Mouse (Mus musculus) forebrain, embryonic 13.5 days (tissue): ENCODE measurements at regions not wholly inside any gene's neighbourhood (a gene's known extent, or its start where the extent isn't known, plus 50 kb on each side); places are given as distances from the start of the nearest gene placed in this dataset.

Experiments used
- ATAC-seq: fragments of 200-750 bp; cut with Nextera tagmentation; 2 replicates; pipeline ENCODE4 v1.8.0; 2017
- H3K27ac ChIP-seq: fragments of 300-500 bp; sonication (generic); 2 replicates; pipeline ENCODE4 v1.5.1; 2015; ENCODE audit warnings: inconsistent platforms, mild to moderate bottlenecking, moderate library complexity
- H3K27me3 ChIP-seq: fragments of 300-500 bp; sonication (generic); 2 replicates; pipeline ENCODE4 v1.6.1; 2015; ENCODE audit warnings: mild to moderate bottlenecking, inconsistent platforms
- H3K36me3 ChIP-seq: fragments of 300-500 bp; sonication (generic); 2 replicates; pipeline ENCODE4 v1.6.1; 2015; ENCODE audit warnings: mild to moderate bottlenecking, inconsistent platforms; ENCODE audit not compliant: poor library complexity, severe bottlenecking
- H3K4me1 ChIP-seq: fragments of 300-500 bp; sonication (generic); 2 replicates; pipeline ENCODE4 v1.6.1; 2015; ENCODE audit warnings: inconsistent platforms
- H3K4me2 ChIP-seq: fragments of 300-500 bp; sonication (generic); 2 replicates; pipeline ENCODE4 v1.6.1; 2015; ENCODE audit warnings: inconsistent platforms, mild to moderate bottlenecking, moderate library complexity
- H3K4me3 ChIP-seq: fragments of 300-500 bp; sonication (generic); 2 replicates; pipeline ENCODE4 v1.5.1; 2015; ENCODE audit warnings: mild to moderate bottlenecking, inconsistent platforms
- H3K9ac ChIP-seq: fragments of 300-500 bp; sonication (generic); 2 replicates; pipeline ENCODE4 v1.6.1; 2015; ENCODE audit warnings: mild to moderate bottlenecking, inconsistent platforms
- H3K9me3 ChIP-seq: fragments of 300-500 bp; sonication (generic); replicated peaks from 2 replicates; pipeline ENCODE4 v1.6.1; 2016; ENCODE audit warnings: inconsistent platforms
- WGBS: fragments of 180-500 bp; shearing (Covaris S2); methylation state at CpG from one replicate; pipeline ENCODE4 v1.1.7; 2015; 5-methylcytosine and 5-hydroxymethylcytosine counted together

GRCm38 (mm10) chr2:163138688-163139385 lies 51.2 kb upstream of the Gtsf1l start:
- H3K9me3 ChIP-seq = peaks cover 6% of the 10 kb centered on the region; the same call in 1 of the 2 replicates
- no peak overlapping the region for H3K4me3 ChIP-seq
- H3K4me1 ChIP-seq = peaks cover 15% of the 10 kb centered on the region
- 73% methylated on average over 9 of the region's 9 CpGs for WGBS
- peak; percentile 90 for ATAC-seq
- H3K4me2 ChIP-seq = no peak overlapping the region
- H3K27me3 ChIP-seq = no peaks in the 10 kb centered on the region
- H3K9ac ChIP-seq = no peak overlapping the region
- H3K36me3 ChIP-seq = no peaks in the 10 kb centered on the region
- no peak overlapping the region for H3K27ac ChIP-seq

DNA sequence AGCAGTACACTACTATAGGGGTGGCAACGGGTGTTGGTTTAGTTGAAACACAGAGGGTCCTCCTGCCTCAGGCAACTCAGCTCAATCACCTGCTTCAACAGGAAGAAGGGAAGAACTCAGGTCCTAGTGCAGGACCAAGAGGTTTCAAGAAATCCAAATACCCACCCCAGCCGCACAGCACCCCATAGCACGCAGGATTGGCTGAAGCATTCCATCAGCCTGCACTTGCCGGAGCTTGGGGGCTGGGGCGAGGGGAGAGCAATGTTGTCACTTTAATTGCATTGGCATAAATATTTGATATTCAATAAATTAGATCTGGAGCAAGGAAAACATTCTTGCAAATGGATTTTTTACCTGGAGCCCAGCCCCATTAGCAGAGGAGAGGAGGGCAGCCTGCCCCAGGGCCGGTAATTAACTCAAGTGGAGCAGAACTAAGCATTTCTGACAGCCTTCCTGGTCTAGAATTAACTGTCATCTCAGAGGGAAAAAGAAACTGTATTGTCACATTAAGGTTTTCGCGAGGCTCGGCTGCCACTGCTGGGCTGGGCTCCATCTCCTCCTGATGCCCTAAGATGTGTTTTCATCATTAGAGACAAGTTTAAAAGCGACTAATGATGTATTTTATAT lies 55.2 kb upstream of the Gtsf1l start:
- peak overlapping the region; percentile 8; the same call in 1 of the 2 replicates for H3K27ac ChIP-seq

DNA sequence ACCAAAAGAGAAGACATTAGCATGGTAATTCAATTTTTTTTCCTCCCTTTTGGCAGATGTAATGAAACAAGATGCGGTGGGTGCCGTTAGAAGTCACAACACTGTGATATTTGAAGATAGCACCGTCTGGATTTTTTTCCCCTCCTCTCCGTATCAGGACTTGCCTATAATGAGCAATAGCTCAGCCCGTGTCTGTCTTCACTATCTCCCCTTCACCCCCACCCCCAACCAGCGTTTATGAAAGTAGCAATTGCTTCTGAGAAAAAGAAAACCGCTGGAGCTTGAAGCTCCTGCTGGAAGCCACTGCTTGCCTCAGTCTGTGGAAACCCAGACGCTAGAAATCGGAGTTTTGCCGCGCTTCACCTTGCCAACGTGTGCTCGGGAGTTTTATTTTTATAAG lies 55.8 kb upstream of the Gtsf1l start:
- Histone ChIP-seq H3K36me3 (no peaks in the 10 kb centered on the region), H3K9ac (no peak overlapping the region), H3K9me3 (no peaks in the 10 kb centered on the region), H3K4me2 (peak overlapping the region; percentile 13), H3K27me3 (peaks cover 5% of the 10 kb centered on the region; the same call in 1 of the 2 replicates), H3K4me3 (no peak overlapping the region), H3K27ac (peak overlapping the region; percentile 8; the same call in 1 of the 2 replicates), H3K4me1 (peaks cover 18% of the 10 kb centered on the region)
- ATAC-seq = peak; percentile 7; the same call in 1 of the 2 replicates
- WGBS = 45% methylated on average over 13 of the region's 13 CpGs

More for the DNA sequence above, 55.2 kb upstream of the Gtsf1l start:
- Histone ChIP-seq H3K27me3 (peaks cover 5% of the 10 kb centered on the region; the same call in 1 of the 2 replicates), H3K4me1 (peaks cover 18% of the 10 kb centered on the region), H3K4me3 (no peak overlapping the region), H3K4me2 (peak overlapping the region; percentile 13; the same call in 1 of the 2 replicates), H3K36me3 (no peaks in the 10 kb centered on the region), H3K9me3 (no peaks in the 10 kb centered on the region), H3K9ac (no peak overlapping the region)
- 40% methylated on average over 10 of the region's 10 CpGs for WGBS
- peak; percentile 25; the same call in 1 of the 2 replicates for ATAC-seq

- 80% methylated on average over 8 of the region's 8 CpGs for WGBS
- Histone ChIP-seq H3K4me1 (peaks cover 18% of the 10 kb centered on the region), H3K36me3 (no peaks in the 10 kb centered on the region), H3K4me2 (no peak overlapping the region), H3K4me3 (no peak overlapping the region), H3K27me3 (peaks cover 5% of the 10 kb centered on the region; the same call in 1 of the 2 replicates), H3K27ac (no peak overlapping the region), H3K9ac (no peak overlapping the region), H3K9me3 (no peaks in the 10 kb centered on the region)
- no peak for ATAC-seq
These were observed 56.9 kb upstream of the Tox2 start for GRCm38 (mm10) chr2:163146001-163146400.

DNA sequence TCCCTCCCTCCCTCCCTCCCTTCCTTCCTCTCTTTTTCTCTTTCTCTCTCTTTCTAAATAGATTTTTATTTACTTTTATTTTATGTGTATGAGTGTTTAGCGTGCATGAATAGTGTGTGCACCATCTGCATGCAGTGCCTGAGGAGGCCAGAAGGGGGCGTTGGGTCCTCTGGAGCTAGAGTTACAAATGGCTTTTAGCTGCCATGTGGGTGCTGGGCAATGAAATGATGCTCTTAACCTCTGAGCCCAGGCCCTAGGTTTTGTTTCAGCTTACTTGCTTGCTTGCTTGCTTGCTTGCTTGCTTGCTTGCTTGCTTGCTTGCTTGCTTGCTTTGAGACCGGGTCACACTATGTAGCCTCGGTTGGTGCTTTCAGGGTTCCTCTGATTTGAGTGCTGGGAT lies 56.4 kb upstream of the Tox2 start:
- Histone ChIP-seq H3K4me3 (no peak overlapping the region), H3K9ac (no peak overlapping the region), H3K9me3 (no peaks in the 10 kb centered on the region), H3K27me3 (peaks cover 5% of the 10 kb centered on the region; the same call in 1 of the 2 replicates), H3K27ac (no peak overlapping the region), H3K4me2 (no peak overlapping the region), H3K36me3 (no peaks in the 10 kb centered on the region), H3K4me1 (peaks cover 18% of the 10 kb centered on the region)
- no peak for ATAC-seq
- 86% methylated on average over 4 of the region's 4 CpGs for WGBS

DNA sequence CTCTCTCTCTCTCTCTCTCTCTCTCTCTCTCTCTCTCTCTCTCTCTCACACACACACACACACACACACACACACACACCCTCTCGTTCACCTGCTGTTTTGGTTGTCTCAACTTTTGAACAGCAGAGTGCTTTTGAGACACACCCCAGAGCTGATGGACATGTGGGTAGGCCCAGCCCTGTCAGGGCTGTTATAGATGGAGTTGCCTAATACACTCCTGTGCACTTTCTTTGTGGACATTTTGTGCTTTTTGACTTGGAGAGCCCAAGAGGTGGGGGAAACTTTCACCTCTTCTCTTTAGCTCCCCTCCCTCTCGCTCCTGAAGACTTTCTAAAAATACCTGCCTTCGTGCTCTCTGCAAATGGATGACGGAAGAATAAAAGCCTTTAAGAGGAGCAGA lies 55.5 kb upstream of the Tox2 start:
- 80% methylated on average over 4 of the region's 4 CpGs for WGBS
- Histone ChIP-seq H3K9ac (no peak overlapping the region), H3K27ac (no peak overlapping the region)

GRCm38 (mm10) chr2:163151016-163151415 lies 51.9 kb upstream of the Tox2 start:
- WGBS = 76% methylated on average over 15 of the region's 15 CpGs
- no peak for ATAC-seq

More for the DNA sequence above, 55.5 kb upstream of the Tox2 start:
- Histone ChIP-seq H3K4me2 (no peak overlapping the region), H3K27me3 (peaks cover 5% of the 10 kb centered on the region; the same call in 1 of the 2 replicates), H3K4me3 (no peak overlapping the region), H3K4me1 (peaks cover 21% of the 10 kb centered on the region), H3K36me3 (no peaks in the 10 kb centered on the region), H3K9me3 (no peaks in the 10 kb centered on the region)
- ATAC-seq = no peak

GRCm38 (mm10) chr2:163152340-163153033 lies 50.4 kb upstream of the Tox2 start:
- H3K4me1 ChIP-seq = peaks cover 14% of the 10 kb centered on the region
- no peak overlapping the region for H3K9ac ChIP-seq
- H3K27me3 ChIP-seq = no peaks in the 10 kb centered on the region
- peak overlapping the region; percentile 15 for H3K4me2 ChIP-seq
- H3K36me3 ChIP-seq = no peaks in the 10 kb centered on the region
- ATAC-seq = peak; percentile 76
- no peaks in the 10 kb centered on the region for H3K9me3 ChIP-seq
- WGBS = 45% methylated on average over 22 of the region's 22 CpGs
- no peak overlapping the region for H3K4me3 ChIP-seq
- peak overlapping the region; percentile 73 for H3K27ac ChIP-seq

More at GRCm38 (mm10) chr2:163151016-163151415, 51.9 kb upstream of the Tox2 start:
- Histone ChIP-seq H3K9me3 (no peaks in the 10 kb centered on the region), H3K9ac (no peak overlapping the region), H3K27me3 (no peaks in the 10 kb centered on the region), H3K4me3 (no peak overlapping the region), H3K4me1 (peaks cover 14% of the 10 kb centered on the region), H3K4me2 (no peak overlapping the region), H3K27ac (no peak overlapping the region), H3K36me3 (no peaks in the 10 kb centered on the region)
